In genomic region chr2:18970461-18970860, GRCm38 (mm10) we compare ENCODE assay signal across 20 mouse cellular contexts. TPM values are rescaled to one million over a fixed set of nuclear protein-coding genes. Genes with fewer than 3 reads are reported as not detected.
"Had no signal": no experiment of that assay in that cellular context is flagged by ENCODE, and none has a peak within 500 bp of the region (broad histone marks: within the 10 kb centered on the region; RNA-seq: fewer than 3 reads in every experiment).

No protein-coding gene starts in this region.

- H3K4me3 ChIP-seq: intestine, embryonic 15.5 days; limb, embryonic 10.5 days; limb, embryonic 13.5 days; midbrain, embryonic 10.5 days; midbrain, embryonic 15.5 days; myocyte; neural tube, embryonic 13.5 days; stomach, embryonic 15.5 days had no signal

- H3K27me3 ChIP-seq: intestine, embryonic 15.5 days; limb, embryonic 13.5 days; midbrain, embryonic 15.5 days; neural tube, embryonic 13.5 days; stomach, embryonic 15.5 days had no signal

- ATAC-seq: intestine, embryonic 15.5 days; midbrain, embryonic 15.5 days had no signal

- H3K4me2 ChIP-seq: intestine, embryonic 15.5 days; limb, embryonic 13.5 days; midbrain, embryonic 15.5 days; neural tube, embryonic 13.5 days; stomach, embryonic 15.5 days had no signal

- H3K9ac ChIP-seq: intestine, embryonic 15.5 days; limb, embryonic 13.5 days; midbrain, embryonic 15.5 days; neural tube, embryonic 13.5 days; stomach, embryonic 15.5 days had no signal

- H3K27ac ChIP-seq: intestine, embryonic 15.5 days; limb, embryonic 10.5 days; limb, embryonic 13.5 days; midbrain, embryonic 10.5 days; midbrain, embryonic 15.5 days; neural tube, embryonic 13.5 days; stomach, embryonic 15.5 days had no signal

- H3K4me1 ChIP-seq: midbrain, embryonic 15.5 days; neural tube, embryonic 13.5 days; stomach, embryonic 15.5 days had no signal

- H3K9me3 ChIP-seq: intestine, embryonic 15.5 days; limb, embryonic 10.5 days; midbrain, embryonic 15.5 days; neural tube, embryonic 13.5 days; stomach, embryonic 15.5 days had no signal

- DNase-seq: kidney, adult 18-20 months; kidney, adult 9 months; kidney, postnatal 14 days; kidney, postnatal 4 days; lung, postnatal 14 days; lung, postnatal 4 days; retina, postnatal 1 day; right cerebral cortex, postnatal 25 days; spleen, adult 18-20 months; thymus, postnatal 36 days had no signal

- H3K36me3 ChIP-seq: intestine, embryonic 15.5 days; limb, embryonic 10.5 days; limb, embryonic 13.5 days; midbrain, embryonic 10.5 days; midbrain, embryonic 15.5 days; neural tube, embryonic 13.5 days; stomach, embryonic 15.5 days had no signal

RNA-seq across cellular contexts. Expression of gene 4930426L09Rik, which starts 27.7 kb away (rescaled TPM):
- total RNA-seq: liver, adult 2 months had no signal
- polyA plus RNA-seq: lung, embryonic 16.5 days had no signal
